Mouse (Mus musculus) stomach, embryonic 16.5 days (tissue): ENCODE measurements around the gene Maml3. TPM values are rescaled to one million over a fixed set of nuclear protein-coding genes. Genes with fewer than 3 reads are reported as not detected.
A peak's percentile ranks its signal among the peaks of the same experiment; 100 is the strongest.

ENCODE experiments used
- ATAC-seq: fragments of 200-750 bp; cut with Nextera tagmentation; 2 replicates; pipeline ENCODE4 v1.8.0; 2017; ENCODE audit warnings: moderate number of reproducible peaks, moderate TSS enrichment; ENCODE audit not compliant: insufficient read depth, low FRiP score
- H3K27ac ChIP-seq: fragments of 300-500 bp; sonication (generic); 2 replicates; pipeline ENCODE4 v1.5.1; 2014; ENCODE audit warnings: low read length
- H3K27me3 ChIP-seq: fragments of 300-500 bp; sonication (generic); 2 replicates; pipeline ENCODE4 v1.6.1; 2014; ENCODE audit warnings: low read length, control low read depth, mixed read lengths; ENCODE audit not compliant: control insufficient read depth, insufficient read depth
- H3K36me3 ChIP-seq: fragments of 300-500 bp; sonication (generic); 2 replicates; pipeline ENCODE4 v1.6.1; 2014; ENCODE audit warnings: low read length; ENCODE audit not compliant: control insufficient read depth, insufficient read depth
- H3K4me1 ChIP-seq: fragments of 300-500 bp; sonication (generic); 2 replicates; pipeline ENCODE4 v1.6.1; 2014; ENCODE audit warnings: low read length, control low read depth, mixed read lengths; ENCODE audit not compliant: control insufficient read depth, insufficient read depth
- H3K4me2 ChIP-seq: fragments of 300-500 bp; sonication (generic); 2 replicates; pipeline ENCODE4 v1.6.1; 2014; ENCODE audit warnings: low read depth, low read length, mixed read lengths
- H3K4me3 ChIP-seq: fragments of 300-500 bp; sonication (generic); replicated peaks from 2 replicates; pipeline ENCODE4 v1.5.1; 2014; ENCODE audit warnings: mild to moderate bottlenecking, low read length
- H3K9ac ChIP-seq: fragments of 300-500 bp; sonication (generic); 2 replicates; pipeline ENCODE4 v1.6.1; 2014; ENCODE audit warnings: low read length
- H3K9me3 ChIP-seq: fragments of 300-500 bp; sonication (generic); replicated peaks from 2 replicates; pipeline ENCODE4 v1.6.1; 2016; ENCODE audit warnings: low read length, control low read depth; ENCODE audit not compliant: control insufficient read depth
- WGBS: fragments of 180-500 bp; shearing (Covaris S2); extraction: QIAGEN DNeasy Blood & Tissue Kit; methylation state at CpG from one replicate; pipeline ENCODE4 v1.1.7; 2014; 5-methylcytosine and 5-hydroxymethylcytosine counted together
- polyA plus RNA-seq: library from polyadenylated mRNA; unstranded; fragments of >200 nt; fragmentation: Nextera tagmentation; extraction: Ambion mirVana; gene quantifications from 2 replicates; pipeline ENCODE4 v1.2.1, GENCODE M21; 2015

The Maml3 gene
- polyA plus RNA-seq, 1 experiment from 2014 or later: 5.0 TPM

GRCm38 (mm10) chr3:52073959-52074358, 30.9 kb downstream of the Maml3 start:
- WGBS: 80% methylated on average over 6 of the region's 6 CpGs
- Histone ChIP-seq H3K27ac (no peak overlapping the region), H3K4me1 (peaks cover 6% of the 10 kb centered on the region), H3K4me2 (no peak overlapping the region), H3K4me3 (no peak overlapping the region), H3K9ac (no peak overlapping the region), H3K9me3 (no peaks in the 10 kb centered on the region), H3K36me3 (no peaks in the 10 kb centered on the region), H3K27me3 (no peaks in the 10 kb centered on the region)
- no peak for ATAC-seq

GRCm38 (mm10) chr3:52071996-52072395, 32.9 kb downstream of the Maml3 start:
- no peak for ATAC-seq
- H3K27ac ChIP-seq: peak overlapping the region; percentile 10; the same call in 1 of the 2 replicates
- H3K36me3 ChIP-seq: no peaks in the 10 kb centered on the region
- no peak overlapping the region for H3K9ac ChIP-seq
- 68% methylated on average over 5 of the region's 5 CpGs for WGBS
- no peak overlapping the region for H3K4me2 ChIP-seq
- H3K27me3 ChIP-seq: no peaks in the 10 kb centered on the region
- H3K4me3 ChIP-seq: no peak overlapping the region
- peaks cover 6% of the 10 kb centered on the region for H3K4me1 ChIP-seq
- no peaks in the 10 kb centered on the region for H3K9me3 ChIP-seq

GRCm38 (mm10) chr3:52070163-52070478, 34.8 kb downstream of the Maml3 start:
- Histone ChIP-seq H3K4me2 (peak overlapping the region; percentile 78), H3K4me1 (peaks cover 6% of the 10 kb centered on the region), H3K27ac (peak overlapping the region; percentile 84), H3K36me3 (no peaks in the 10 kb centered on the region), H3K9me3 (no peaks in the 10 kb centered on the region), H3K27me3 (no peaks in the 10 kb centered on the region), H3K4me3 (peak overlapping the region; percentile 42), H3K9ac (peak overlapping the region; percentile 73)
- WGBS: 14% methylated on average over 4 of the region's 4 CpGs
- ATAC-seq: peak; percentile 19; the same call in 1 of the 2 replicates

GRCm38 (mm10) chr3:52069304-52070162, 35.3 kb downstream of the Maml3 start:
- H3K4me2 ChIP-seq: peak overlapping the region; percentile 78
- H3K4me1 ChIP-seq: peaks cover 6% of the 10 kb centered on the region
- H3K9me3 ChIP-seq: no peaks in the 10 kb centered on the region
- no peaks in the 10 kb centered on the region for H3K27me3 ChIP-seq
- ATAC-seq: peak; percentile 69; the same call in 1 of the 2 replicates
- WGBS: 16% methylated on average over 25 of the region's 25 CpGs
- peak overlapping the region; percentile 42 for H3K4me3 ChIP-seq
- peak overlapping the region; percentile 84 for H3K27ac ChIP-seq
- peak overlapping the region; percentile 73 for H3K9ac ChIP-seq
- no peaks in the 10 kb centered on the region for H3K36me3 ChIP-seq

- Histone ChIP-seq H3K36me3 (no peaks in the 10 kb centered on the region), H3K9me3 (no peaks in the 10 kb centered on the region), H3K4me3 (no peak overlapping the region), H3K27me3 (no peaks in the 10 kb centered on the region), H3K9ac (no peak overlapping the region), H3K4me2 (peak overlapping the region; percentile 78; the same call in 1 of the 2 replicates), H3K4me1 (peaks cover 6% of the 10 kb centered on the region), H3K27ac (no peak overlapping the region)
- 72% methylated on average over 3 of the region's 3 CpGs for WGBS
- no peak for ATAC-seq
These were observed 36.0 kb downstream of the Maml3 start for GRCm38 (mm10) chr3:52068885-52069284.

- H3K9ac ChIP-seq: no peak overlapping the region
- H3K27ac ChIP-seq: no peak overlapping the region
- 84% methylated on average over 6 of the region's 6 CpGs for WGBS
- no peaks in the 10 kb centered on the region for H3K27me3 ChIP-seq
- H3K9me3 ChIP-seq: no peaks in the 10 kb centered on the region
- H3K4me3 ChIP-seq: no peak overlapping the region
- no peaks in the 10 kb centered on the region for H3K36me3 ChIP-seq
- peaks cover 6% of the 10 kb centered on the region for H3K4me1 ChIP-seq
- ATAC-seq: no peak
- no peak overlapping the region for H3K4me2 ChIP-seq
These were observed 37.7 kb downstream of the Maml3 start for GRCm38 (mm10) chr3:52067181-52067580.

- no peaks in the 10 kb centered on the region for H3K36me3 ChIP-seq
- no peak overlapping the region for H3K9ac ChIP-seq
- peaks cover 6% of the 10 kb centered on the region; the same call in 1 of the 2 replicates for H3K4me1 ChIP-seq
- no peak overlapping the region for H3K4me2 ChIP-seq
- H3K9me3 ChIP-seq: no peaks in the 10 kb centered on the region
- no peak overlapping the region for H3K27ac ChIP-seq
- no peaks in the 10 kb centered on the region for H3K27me3 ChIP-seq
- no peak for ATAC-seq
- 73% methylated on average over 3 of the region's 3 CpGs for WGBS
- no peak overlapping the region for H3K4me3 ChIP-seq
These were observed 38.7 kb downstream of the Maml3 start for GRCm38 (mm10) chr3:52066142-52066541.

GRCm38 (mm10) chr3:52063261-52063655, 41.6 kb downstream of the Maml3 start:
- H3K36me3 ChIP-seq: no peaks in the 10 kb centered on the region
- no peaks in the 10 kb centered on the region; the same call in 1 of the 2 replicates for H3K4me1 ChIP-seq
- ATAC-seq: no peak
- H3K27ac ChIP-seq: no peak overlapping the region
- no peak overlapping the region for H3K9ac ChIP-seq
- no peaks in the 10 kb centered on the region for H3K27me3 ChIP-seq
- H3K4me2 ChIP-seq: no peak overlapping the region
- H3K9me3 ChIP-seq: no peaks in the 10 kb centered on the region
- 75% methylated on average over 3 of the region's 3 CpGs for WGBS
- H3K4me3 ChIP-seq: no peak overlapping the region

- H3K4me1 ChIP-seq: no peaks in the 10 kb centered on the region; the same call in 1 of the 2 replicates
- H3K36me3 ChIP-seq: no peaks in the 10 kb centered on the region
- no peak overlapping the region for H3K4me2 ChIP-seq
- H3K9ac ChIP-seq: no peak overlapping the region
- H3K9me3 ChIP-seq: no peaks in the 10 kb centered on the region
- H3K4me3 ChIP-seq: no peak overlapping the region
- WGBS: 58% methylated on average over 11 of the region's 11 CpGs
- ATAC-seq: peak; percentile 46; the same call in 1 of the 2 replicates
- H3K27ac ChIP-seq: peak overlapping the region; percentile 3; the same call in 1 of the 2 replicates
- no peaks in the 10 kb centered on the region for H3K27me3 ChIP-seq
These were observed 42.3 kb downstream of the Maml3 start for GRCm38 (mm10) chr3:52062389-52063260.
